Mouse (Mus musculus) inflammation-experienced regulatory T-cells, adult 6 months (primary cell): ENCODE data around the gene Gm20498. TPM values are rescaled to one million over a fixed set of nuclear protein-coding genes. Genes with fewer than 3 reads are reported as not detected.
"Not testable (repeated sequence)": the region's sequence is repeated elsewhere in the genome, so short reads cannot be mapped to it uniquely, and the experiment has no call there.

Experiments
- ATAC-seq: one replicate; pipeline ENCODE4 v1.8.0; 2017
- polyA plus RNA-seq, 3 experiments: library from polyadenylated mRNA; unstranded; fragments of 100-300 nt; shearing (Covaris generic); gene quantifications; one replicate each; pipeline ENCODE4 v1.2.1; 2017

Gm20498 gene
- polyA plus RNA-seq: 10 to 100 TPM; 11.7 to 21.8 (median 15.0) TPM

DNA sequence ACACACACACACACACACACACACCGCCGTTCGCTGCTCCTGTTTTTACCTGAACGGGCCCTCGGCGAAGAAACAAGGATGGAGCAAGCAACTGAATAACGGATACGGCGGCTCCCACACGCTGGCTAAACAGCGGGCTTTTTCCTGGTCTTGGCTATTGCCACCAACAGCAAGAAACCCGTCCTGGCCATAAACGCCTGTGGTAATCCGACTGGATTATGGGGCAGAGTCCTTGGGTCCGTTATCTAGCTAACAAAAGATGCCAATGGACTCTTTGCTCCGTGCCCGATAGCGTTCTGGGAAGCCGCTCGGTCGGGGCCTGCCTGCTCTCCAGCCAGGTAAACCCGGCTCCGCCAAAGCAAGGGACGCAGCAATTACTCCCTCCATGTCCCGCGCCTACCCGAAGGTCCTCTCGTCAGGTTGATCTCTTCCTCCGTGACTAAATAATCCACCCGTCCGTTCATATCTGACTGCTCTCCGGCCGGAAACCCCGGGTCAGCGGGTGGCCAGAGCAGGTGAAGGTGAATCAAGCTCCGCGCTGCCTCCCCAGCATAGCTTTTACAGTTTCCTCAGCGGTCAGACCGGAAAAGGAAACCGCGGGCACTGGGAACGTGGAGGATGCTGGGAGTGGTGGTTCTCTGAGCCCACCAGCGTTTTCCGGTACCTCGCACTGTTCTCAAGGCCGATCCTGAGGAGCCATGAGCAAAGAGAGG, at the start of gene Gm20498, which contains the start of gene Synj2bp:
Gm20498 (minus strand) TSS at position 590 of the 713 bp plus-strand sequence.
Synj2bp (minus strand) TSS at position 596 of the 713 bp plus-strand sequence.
- peak; percentile 89 for ATAC-seq

DNA sequence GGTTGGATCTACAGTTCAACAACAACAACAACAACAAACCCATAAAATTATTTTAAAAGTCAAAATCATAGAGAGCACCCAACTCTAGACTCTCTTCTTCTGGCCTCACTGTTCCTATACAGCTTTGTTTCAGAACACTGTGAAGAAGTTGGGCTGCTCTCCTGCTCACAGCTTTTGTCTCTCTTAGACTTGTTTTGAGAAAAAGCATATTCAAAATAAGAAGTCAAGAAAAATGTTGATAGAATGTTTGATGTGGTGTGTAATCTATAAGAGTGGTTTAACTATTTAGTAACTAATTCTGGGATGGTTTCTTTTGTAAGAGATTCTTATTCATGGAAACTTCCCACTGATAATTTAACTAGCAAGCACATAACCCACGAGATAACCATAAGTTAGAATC, 35.7 kb upstream of the Gm20498 start, which contains the start of gene Adam21:
Adam21 (minus strand) TSS at position 101 of the 400 bp plus-strand sequence.
- no peak for ATAC-seq

DNA sequence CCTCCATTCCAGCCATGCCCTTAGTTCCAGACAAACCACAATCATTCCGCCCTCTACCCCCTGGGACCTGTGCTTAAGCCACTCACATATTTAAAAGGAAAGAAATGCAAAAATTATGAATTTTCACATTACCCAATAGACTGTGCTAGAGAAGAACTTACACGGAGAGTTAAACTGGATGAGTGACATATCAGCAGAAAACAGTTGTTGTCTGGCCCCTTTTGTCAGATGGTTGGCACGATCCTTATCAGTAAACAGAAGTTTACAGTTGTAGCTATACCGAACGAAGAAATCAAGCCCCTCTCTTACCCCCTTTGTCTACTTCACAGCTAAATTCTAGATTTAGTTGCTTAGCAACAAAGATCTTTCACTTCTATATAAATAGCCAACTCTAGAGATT, 35.2 kb upstream of the Gm20498 start:
- no peak for ATAC-seq

DNA sequence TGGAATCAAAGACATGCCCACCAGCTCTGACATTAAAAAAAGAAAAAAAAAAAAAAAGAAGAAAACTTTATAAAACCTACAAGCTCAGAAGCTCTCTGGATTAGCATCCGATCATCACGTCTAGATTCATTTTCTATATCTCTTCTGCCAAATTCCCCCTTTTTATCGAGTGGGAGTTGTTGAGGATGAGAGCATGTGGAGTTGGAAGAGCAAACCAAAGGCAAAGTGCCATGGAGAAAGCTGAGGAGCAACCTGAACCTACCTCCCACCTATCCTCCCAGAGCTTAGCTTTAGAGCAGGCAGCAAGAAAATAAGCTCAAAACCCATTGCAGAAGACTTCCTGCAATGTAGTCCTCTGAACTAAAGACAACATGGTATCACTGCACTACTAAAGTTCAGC, 31.5 kb upstream of the Gm20498 start:
- ATAC-seq: no peak

DNA sequence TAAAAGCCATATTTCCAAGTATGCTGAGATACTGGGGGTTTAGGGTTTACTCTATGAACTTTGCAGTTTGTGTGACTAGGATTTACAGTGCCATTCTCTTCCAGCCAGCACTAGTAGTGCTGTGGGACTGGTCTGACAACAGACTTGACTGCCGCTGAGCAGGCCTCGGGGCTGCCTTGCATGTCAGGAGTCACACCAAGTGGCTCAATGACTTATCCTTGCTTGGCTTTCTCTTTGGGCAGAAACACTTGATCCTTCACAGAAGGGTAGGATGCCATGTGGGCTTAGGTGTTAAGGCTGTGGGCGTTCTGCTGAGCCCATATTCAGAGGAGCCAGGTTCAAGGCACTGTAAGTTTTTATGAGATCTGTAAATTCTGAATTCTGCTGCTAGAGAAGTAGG, 16.6 kb upstream of the Gm20498 start:
- no peak for ATAC-seq

DNA sequence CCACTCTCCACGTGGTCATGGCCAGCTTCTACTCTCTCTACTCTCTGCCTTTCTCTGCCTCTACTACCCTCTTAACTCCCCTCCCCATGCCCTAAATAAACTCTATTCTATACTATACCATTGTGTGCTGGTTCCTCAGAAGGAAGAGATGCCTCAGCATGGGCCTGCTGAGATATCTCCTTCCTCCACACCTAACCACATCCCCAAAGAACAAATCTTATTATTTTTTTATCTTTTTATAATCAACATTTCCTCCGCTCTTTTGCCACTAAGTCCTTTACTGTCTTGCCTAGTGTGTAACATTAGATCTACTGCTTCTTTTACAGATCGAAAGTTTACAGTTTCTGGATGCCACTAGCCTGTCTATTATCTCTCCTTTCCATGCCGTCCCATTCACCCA, 14.5 kb upstream of the Gm20498 start:
- no peak for ATAC-seq

DNA sequence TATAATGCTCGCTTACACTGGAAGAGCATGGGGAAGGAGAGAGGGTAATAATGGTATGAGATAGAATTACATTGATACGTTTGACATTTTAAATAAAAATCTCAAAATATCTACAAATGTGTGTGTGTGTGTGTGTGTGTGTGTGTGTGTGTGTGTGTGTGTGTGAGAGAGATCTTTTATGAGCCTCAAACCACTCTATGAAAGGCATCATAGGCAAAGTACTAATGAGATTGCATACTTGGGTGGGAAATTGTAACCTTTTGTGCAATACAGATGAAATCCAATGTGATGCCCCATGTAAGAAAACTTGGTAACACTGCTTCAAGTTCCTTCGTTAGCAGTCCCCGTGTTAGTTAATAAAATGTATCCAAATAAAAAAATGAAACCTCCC, 319 bp upstream of the Gm20498 start:
- no peak for ATAC-seq

DNA sequence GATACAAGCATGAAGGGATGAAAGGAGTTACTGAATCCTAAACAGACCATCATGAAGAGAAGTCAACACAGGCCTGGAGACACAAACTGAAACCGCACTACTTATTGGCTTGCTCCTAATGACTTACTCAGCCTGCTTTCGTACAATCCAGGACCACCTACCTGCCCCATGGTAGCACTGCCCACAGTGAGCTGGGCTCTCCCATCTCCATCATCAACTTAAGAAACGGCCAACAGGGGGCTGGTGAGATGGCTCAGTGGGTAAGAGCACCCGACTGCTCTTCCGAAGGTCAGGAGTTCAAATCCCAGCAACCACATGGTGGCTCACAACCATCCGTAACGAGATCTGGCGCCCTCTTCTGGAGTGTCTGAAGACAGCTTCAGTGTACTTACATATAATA, 2.1 kb downstream of the Gm20498 start:
- ATAC-seq: not testable (repeated sequence)

DNA sequence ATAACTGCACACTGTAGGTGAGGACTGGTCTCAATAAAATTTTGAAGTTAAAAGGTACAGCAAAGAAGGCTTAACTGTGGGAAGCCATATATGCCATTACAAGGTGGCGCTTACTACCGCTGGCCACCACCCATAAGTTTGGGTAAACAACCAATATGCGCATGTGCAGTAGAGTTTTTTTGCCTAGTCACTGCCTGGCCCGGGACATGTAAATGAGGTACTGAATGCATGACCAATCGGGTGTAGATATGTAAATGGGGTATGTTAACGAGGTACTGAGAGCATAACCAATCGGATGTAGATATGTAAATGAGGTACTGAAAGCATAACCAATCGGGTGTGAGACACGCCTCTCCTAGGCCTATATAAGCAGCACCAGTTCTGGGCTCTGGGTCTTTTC, 35.8 kb downstream of the Gm20498 start:
- ATAC-seq: not testable (repeated sequence)

DNA sequence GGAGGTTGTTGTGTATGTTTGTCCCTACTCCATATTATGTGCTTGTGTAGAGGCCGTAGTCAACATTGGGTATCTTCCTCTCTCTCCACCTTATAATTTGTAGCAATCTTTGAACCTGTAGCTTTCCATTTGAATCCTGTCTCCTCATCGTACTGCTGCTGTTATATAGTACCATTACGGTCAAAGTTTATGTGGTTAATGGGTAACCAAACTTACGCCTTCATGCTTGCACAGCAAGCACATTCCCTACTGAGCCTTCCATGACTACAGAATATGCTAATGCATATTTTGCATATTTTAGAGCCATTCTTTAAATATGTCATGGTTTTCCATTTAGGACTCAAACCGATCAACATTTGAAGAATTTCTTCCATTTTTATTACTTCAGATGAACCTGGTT, 42.2 kb downstream of the Gm20498 start:
- no peak for ATAC-seq

DNA sequence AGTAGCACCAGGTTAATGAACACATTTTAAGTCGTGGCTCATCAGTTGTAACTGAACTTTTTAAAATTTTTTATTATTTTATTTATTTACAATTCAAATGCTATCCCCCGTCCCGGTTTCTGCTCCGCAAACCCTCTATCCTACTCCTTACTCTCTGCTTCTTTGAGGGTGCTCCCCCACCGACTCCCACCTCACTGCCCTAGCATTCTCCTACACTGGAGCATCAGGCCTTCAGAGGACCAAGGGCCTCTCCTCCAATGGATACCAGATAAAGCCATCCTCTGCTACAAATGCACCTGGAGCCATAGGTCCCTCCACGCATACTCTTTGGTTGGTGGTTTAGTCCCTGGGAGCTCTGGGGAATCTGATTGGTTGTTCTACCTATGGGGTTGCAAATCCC, 47.4 kb downstream of the Gm20498 start:
- no peak for ATAC-seq

DNA sequence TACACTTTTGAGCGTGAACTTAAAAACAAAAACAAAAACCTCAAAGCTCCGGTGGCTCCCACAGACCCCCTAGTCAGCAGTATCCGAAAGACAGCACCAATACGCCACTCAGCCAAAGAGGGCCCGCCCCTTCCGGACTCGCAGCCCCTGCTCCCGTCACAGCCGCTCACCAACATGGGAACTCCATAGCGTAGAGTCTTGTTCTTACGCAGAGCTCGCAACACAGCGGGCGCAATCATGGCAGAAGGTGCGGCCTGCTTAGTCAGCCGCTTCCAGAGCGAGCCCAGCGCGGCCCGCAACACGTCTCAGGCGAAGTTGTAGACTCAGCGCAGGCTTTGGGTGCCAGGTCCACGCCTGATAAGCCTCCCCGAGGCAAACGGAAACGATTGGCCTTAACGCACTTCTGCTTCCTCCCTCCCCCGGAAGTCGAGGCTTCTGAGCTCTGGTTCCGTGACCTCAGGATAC, 47.9 kb downstream of the Gm20498 start, which contains the start of gene Cox16:
Cox16 (minus strand) TSS at position 401 of the 465 bp plus-strand sequence.
- peak; percentile 97 for ATAC-seq

DNA sequence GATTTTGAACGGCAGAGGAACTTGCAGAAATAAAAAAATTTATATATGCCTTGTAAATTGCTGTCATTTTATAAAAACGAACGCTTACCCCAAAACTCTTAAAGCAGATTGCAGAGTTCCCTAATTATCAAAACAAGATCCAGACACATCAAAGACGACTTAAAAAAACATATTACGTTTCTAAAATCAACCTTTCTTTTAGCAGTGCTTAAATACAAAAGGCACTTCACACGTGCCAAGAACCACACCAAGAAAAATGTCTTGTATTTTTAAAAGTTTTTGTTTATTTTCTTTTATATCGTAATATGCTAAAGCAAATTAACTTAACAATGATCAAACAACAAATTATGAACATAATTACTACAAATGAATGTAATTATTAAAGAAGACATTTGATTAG, 48.5 kb downstream of the Gm20498 start:
- no peak for ATAC-seq

DNA sequence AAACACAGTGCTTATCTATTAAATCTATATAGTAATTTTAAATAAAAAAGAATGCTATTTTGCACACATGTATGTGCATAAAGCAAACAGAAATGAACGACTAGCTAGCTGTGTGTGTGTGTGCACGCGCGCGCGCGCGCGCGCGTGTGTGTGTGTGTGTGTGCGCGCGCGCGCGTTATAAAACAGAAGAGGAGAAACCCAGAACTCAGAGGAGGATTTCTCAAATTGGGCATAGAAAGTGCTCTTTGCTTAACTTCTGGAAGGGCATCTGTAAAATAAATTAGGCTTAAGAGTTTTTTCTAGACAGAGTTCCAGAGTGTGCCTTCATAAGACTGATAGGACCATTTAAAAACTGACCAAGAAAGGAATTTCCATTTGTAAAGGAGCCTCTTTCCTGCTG, 49.0 kb downstream of the Gm20498 start:
- no peak for ATAC-seq

DNA sequence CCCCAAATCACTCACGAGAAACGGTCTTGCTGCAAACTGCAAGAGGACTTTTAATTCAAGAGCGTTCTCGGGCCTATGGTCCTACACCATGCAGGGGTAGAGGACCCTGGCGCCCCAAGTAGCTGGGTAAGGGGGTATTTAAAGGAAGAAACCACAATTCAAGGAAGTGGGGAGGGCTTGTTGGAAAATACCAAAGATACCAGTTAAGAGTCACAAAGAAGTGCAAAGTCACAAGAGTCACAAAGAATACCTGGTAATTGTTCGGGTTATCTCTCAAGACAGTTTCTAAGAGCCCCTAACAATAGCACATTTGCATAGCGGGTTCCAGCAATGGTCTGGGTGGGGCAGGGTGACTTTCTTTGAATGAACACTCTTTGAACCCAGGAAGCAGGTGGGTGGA, 73.7 kb downstream of the Gm20498 start:
- ATAC-seq: not testable (repeated sequence)

DNA sequence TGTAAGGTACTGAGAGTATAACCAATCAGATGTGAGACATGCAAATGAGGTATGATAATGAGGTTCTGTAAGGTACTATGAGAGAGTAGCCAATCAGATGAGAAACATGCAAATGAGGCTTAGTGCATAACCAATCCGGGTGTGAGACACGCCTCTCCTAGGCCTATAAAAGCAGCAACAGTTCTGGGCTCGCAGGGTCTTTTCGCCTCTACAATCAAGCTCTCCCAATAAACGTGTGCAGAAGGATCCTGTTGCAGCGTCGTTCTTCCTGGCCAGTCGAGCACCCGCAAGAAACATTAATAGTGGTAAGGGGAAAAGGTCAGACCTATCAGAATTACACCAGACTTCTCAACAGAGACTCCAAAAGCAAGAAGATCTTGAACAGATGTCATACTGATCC, 93.7 kb downstream of the Gm20498 start:
- ATAC-seq: not testable (repeated sequence)

DNA sequence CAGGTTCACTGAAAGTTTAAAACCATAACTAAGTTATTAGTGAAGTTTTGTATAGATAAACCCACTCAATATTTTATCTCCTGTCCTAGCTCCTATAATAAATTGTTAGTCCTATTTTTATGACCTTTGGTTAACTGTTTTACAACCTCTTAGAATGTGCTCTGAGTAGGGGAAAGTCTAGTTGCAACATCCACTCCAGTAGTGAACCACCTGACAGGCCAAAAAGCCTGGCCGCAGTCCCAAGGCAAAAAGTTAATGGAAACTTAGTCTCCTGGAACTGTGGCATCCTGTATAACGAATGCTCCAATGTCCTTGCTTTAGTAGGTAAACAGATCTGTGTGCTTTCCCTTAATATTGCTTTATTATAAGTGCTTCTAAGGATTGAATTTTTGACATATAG, 97.9 kb downstream of the Gm20498 start:
- not testable (repeated sequence) for ATAC-seq

DNA sequence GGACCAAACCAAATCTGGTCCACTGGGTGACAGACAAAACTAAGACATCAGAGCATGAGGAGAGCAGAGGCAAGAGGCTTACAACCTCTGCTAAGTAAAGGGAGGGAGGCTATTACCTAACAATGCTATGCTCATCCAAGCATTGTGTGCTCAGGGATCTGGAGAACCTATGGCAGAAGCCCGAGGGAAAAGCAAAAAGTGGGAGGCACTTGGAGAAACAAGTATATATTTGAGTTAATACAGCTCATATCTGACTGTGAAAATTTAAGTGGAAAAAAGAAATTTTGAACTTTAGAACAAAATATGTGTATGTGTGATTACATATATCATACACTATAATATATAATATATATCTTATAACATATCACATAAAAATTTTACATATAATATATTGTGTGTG, 110.9 kb downstream of the Gm20498 start, which contains the start of gene Adam4:
Adam4 (minus strand) TSS at position 101 of the 400 bp plus-strand sequence.
- no peak for ATAC-seq

DNA sequence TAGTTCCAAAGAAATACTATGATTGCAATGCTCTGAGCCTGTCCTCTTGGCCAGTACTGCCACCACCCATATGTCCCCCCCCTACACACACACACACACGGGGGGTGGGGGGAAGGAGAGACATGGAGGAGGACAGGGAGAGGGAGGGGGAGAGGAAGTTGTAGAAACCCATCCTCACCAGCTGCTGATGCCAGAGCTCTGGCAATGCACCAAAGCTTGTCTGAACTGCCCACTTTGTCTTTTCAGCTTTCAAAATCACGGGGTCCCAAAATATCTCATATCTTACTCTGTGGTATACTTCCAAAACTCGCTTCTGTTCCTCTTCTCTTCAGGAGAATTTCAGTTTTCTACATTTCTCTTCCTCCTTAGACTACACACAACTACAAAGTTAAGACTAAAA, 119.5 kb downstream of the Gm20498 start:
- no peak for ATAC-seq

DNA sequence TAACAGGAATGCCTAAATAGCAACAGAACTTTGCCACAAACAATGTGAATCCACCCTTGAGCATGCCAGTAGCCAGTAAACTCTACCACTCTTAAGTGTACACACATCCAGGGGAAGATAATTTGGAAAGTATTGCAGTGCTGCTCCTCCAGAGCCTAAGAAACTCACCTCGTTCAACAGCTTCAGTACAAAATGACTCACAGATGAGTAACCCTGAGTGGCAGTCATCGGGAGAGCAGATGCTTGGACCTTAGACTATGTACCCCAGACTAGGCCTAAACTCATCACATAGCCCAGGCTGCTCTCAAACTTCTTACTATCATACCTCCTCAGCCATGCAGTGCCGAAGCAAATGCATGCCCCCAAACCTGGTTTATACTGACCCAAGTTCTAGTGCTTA, 123.7 kb downstream of the Gm20498 start:
- no peak for ATAC-seq

DNA sequence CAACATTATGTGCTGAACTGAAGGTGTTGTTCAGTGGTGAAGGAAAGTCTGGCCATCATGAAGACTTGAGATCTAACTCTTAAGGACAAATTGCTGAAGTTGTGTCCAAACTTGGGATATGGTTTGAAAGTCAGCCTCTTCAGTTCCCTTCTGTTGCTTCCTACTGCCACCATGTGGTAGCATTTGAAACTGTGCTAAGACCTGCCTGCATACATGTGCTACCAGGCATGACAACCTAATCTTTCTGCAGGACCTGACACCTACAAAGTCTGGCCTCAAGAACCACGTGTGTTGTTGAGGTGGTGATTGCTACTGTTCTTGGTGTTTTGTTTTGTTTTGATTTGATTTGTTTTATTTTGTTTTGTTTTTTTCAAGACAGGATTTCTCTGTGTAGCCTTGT, 130.5 kb downstream of the Gm20498 start:
- no peak for ATAC-seq

DNA sequence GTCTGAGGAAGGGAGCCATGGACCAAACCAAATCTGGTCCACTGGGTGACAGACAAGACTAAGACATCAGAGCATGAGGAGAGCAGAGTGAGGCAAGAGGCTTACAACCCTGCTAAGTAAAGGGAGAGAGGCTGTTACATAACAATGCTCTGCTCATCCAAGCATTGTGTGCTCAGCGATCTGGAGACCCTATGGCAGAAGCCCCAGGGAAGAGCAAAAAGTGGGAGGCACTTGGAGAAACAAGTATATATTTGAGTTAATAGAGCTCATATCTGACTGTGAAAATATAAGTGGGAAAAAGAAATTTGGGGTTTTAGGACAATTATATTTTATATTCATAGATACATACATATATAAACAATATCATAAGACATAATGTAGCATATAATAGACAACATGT, 153.3 kb downstream of the Gm20498 start, which contains the start of gene Gm4787:
Gm4787 (minus strand) TSS at position 101 of the 400 bp plus-strand sequence.
- ATAC-seq: not testable (repeated sequence)

DNA sequence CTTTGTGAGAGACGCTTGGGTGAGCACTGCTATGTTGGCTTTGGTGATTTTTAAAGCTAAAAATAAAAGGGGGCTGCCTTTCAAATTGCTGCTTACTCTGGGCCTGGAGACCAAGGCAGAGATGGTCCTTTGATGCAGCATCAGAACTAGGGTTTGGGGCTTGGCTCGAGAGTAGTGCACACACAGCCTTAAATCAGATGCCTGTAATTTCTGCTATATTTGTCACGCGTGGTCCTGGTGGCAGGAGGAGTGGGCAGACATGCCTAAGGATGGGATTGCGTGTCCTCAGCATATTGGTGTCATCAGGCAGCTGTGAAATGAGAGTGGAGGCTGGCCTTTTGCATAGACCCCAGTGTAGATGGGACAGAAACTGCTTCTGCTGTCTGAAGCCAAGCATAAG, 198.9 kb downstream of the Gm20498 start:
- ATAC-seq: no peak

DNA sequence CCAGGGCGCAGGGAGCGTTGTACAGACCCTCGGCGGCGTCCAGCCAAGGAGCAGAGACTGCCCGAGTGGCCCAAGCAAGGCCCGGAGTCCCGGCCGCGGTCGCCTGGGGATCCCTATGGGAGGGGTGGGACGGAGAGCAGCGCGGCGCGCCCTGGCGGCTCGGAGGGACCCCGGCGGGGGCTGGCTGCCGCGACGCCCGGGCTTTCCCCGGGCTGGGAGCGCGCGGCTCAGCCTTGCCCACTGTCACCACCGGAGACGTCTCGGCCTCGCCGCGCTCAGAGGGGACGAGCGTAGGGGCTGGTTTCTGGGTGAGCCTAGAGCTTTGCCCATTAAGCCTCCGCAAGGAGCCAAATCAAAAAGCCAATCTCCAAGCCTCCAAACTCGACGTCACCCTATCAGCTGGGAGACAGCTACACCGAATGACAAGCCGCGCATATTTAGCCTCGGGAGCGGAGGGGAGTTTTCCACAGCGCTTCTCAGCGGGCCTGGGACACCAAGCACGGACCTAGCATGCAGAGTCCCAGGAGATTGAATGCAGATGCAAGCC, 199.8 kb downstream of the Gm20498 start, which contains the start of gene Slc8a3:
Slc8a3 (minus strand) TSS at position 306 of the 547 bp plus-strand sequence.
- no peak for ATAC-seq
